Mouse (Mus musculus) midbrain, postnatal 0 days (tissue): Measurements from ENCODE around the gene Gm21366. TPM values are rescaled to one million over a fixed set of nuclear protein-coding genes. Genes with fewer than 3 reads are reported as not detected.
"Not testable (repeated sequence)": the region's sequence is repeated elsewhere in the genome, so short reads cannot be mapped to it uniquely, and the experiment has no call there.

Experiments used
- ATAC-seq: fragments of 200-750 bp; cut with Nextera tagmentation; 2 replicates; pipeline ENCODE4 v1.8.0; 2017; ENCODE audit warnings: moderate number of reproducible peaks, mild to moderate bottlenecking, moderate TSS enrichment, moderate library complexity; ENCODE audit not compliant: low FRiP score
- DNase-seq: peaks from one replicate; pipeline ENCODE4 v3.0.0-alpha.2; 2015; ENCODE audit warnings: low spot score
- H3K27ac ChIP-seq: fragments of 300-500 bp; sonication (generic); 2 replicates; pipeline ENCODE4 v1.5.1; 2014; ENCODE audit warnings: low read depth, mild to moderate bottlenecking, low read length, mixed read lengths
- H3K27me3 ChIP-seq: fragments of 300-500 bp; sonication (generic); 2 replicates; pipeline ENCODE4 v1.6.1; 2014; ENCODE audit warnings: low read length, control low read depth, mixed read lengths; ENCODE audit not compliant: insufficient read depth
- H3K36me3 ChIP-seq: fragments of 300-500 bp; sonication (generic); 2 replicates; pipeline ENCODE4 v1.6.1; 2014; ENCODE audit warnings: low read length, control low read depth, mixed read lengths; ENCODE audit not compliant: insufficient read depth
- H3K4me1 ChIP-seq: fragments of 300-500 bp; sonication (generic); 2 replicates; pipeline ENCODE4 v1.6.1; 2014; ENCODE audit warnings: mild to moderate bottlenecking, control low read depth, antibody characterized with exemption, low read length, mixed read lengths; ENCODE audit not compliant: insufficient read depth
- H3K4me2 ChIP-seq: fragments of 300-500 bp; sonication (generic); 2 replicates; pipeline ENCODE4 v1.6.1; 2014; ENCODE audit warnings: low read depth, mild to moderate bottlenecking, low read length, mixed read lengths; ENCODE audit not compliant: poor library complexity, severe bottlenecking
- H3K4me3 ChIP-seq: fragments of 300-500 bp; sonication (generic); 2 replicates; pipeline ENCODE4 v1.5.1; 2014; ENCODE audit warnings: low read depth, mild to moderate bottlenecking, low read length, moderate library complexity
- H3K9ac ChIP-seq: fragments of 300-500 bp; sonication (generic); replicated peaks from 2 replicates; pipeline ENCODE4 v1.6.1; 2014; ENCODE audit warnings: mild to moderate bottlenecking, low read length, moderate library complexity, mixed read lengths; ENCODE audit not compliant: poor library complexity, severe bottlenecking
- H3K9me3 ChIP-seq: fragments of 300-500 bp; sonication (generic); 2 replicates; pipeline ENCODE4 v1.6.1; 2016; ENCODE audit warnings: low read length, control low read depth
- WGBS: fragments of 180-500 bp; shearing (Covaris S2); extraction: QIAGEN DNeasy Blood & Tissue Kit; methylation state at CpG from one replicate; pipeline ENCODE4 v1.1.7; 2014; 5-methylcytosine and 5-hydroxymethylcytosine counted together
- polyA plus RNA-seq: library from polyadenylated mRNA; unstranded; fragments of >200 nt; fragmentation: Nextera tagmentation; extraction: Ambion mirVana; gene quantifications from 2 replicates; pipeline ENCODE4 v1.2.1, GENCODE M21; 2015
- total RNA-seq: library from RNA; depleted of rRNA; stranded (reverse); fragments of >200 nt; gene quantifications from 2 replicates; pipeline ENCODE4 v1.2.3, GENCODE M21; 2014; rRNA removed

Gene Gm21366
- not detected in 2 replicates for total RNA-seq
- not detected in 2 replicates for polyA plus RNA-seq

GRCm38 (mm10) chrY:22861156-22861555, at the start of gene Gm21366:
Gene Gm21366 (minus strand): TSS chrY:22861256.
- H3K27ac ChIP-seq, H3K27me3 ChIP-seq, H3K9ac ChIP-seq, DNase-seq, H3K4me1 ChIP-seq, H3K9me3 ChIP-seq, H3K36me3 ChIP-seq, H3K4me2 ChIP-seq, H3K4me3 ChIP-seq, ATAC-seq: not testable (repeated sequence)
- no CpG with 5 or more reads among the region's 6 CpGs for WGBS
